Mouse (Mus musculus) kidney, adult 2 months (tissue): ENCODE results near the gene Pradc1.

ENCODE experiments used
- CTCF ChIP-seq: fragments of 200-500 bp; conservative IDR thresholded peaks from 2 replicates; pipeline ENCODE4 v1.5.1; 2011; ENCODE audit warnings: low read depth, mild to moderate bottlenecking, control low read depth, low read length, moderate library complexity, mixed read lengths; ENCODE audit not compliant: insufficient read depth, insufficient read length
- POLR2A ChIP-seq: fragments of 200-500 bp; IDR thresholded peaks from one replicate; pipeline ENCODE4 v1.6.1; 2011; ENCODE audit warnings: low read depth, low read length, control low read depth

DNA sequence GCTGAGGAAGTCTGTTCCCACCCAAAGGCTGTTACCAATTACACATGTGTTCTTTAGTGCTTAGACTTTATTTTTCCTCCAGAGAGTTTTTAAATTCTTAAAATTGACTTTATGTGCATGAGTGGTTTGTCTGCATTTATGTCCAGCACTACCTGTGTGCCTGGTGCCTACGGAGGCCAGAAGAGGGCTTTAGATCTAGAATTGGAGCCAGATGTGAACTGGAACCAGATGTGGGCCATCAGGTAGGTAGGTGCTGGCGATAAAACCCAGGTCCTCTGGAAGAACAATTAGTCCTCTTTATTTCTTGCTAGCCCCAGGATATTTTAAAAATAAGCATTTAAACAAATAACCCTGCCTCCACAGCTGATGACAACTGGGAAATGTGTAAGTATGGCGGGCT lies 39.8 kb upstream of the Pradc1 start:
- no peak for TF ChIP-seq CTCF
- no peak for TF ChIP-seq POLR2A
